Mouse (Mus musculus) kidney, adult 2 months (tissue): ENCODE results near the gene Miox. TPM values are rescaled to one million over a fixed set of nuclear protein-coding genes. Genes with fewer than 3 reads are reported as not detected.

ENCODE experiments used
- DNase-seq: peaks from one replicate; pipeline ENCODE4 v3.0.0; 2021
- H3K27ac ChIP-seq: fragments of 200-500 bp; 2 replicates; pipeline ENCODE4 v1.5.1; 2012; ENCODE audit warnings: low read depth, low read length, control low read depth, inconsistent platforms; ENCODE audit not compliant: insufficient read depth
- H3K27me3 ChIP-seq: fragments of 200-500 bp; replicated peaks from 2 replicates; pipeline ENCODE4 v1.6.1; 2012; ENCODE audit warnings: mild to moderate bottlenecking, moderate library complexity, low read length, inconsistent platforms; ENCODE audit not compliant: control insufficient read depth, insufficient read depth
- H3K36me3 ChIP-seq: fragments of 200-500 bp; 2 replicates; pipeline ENCODE4 v1.6.1; 2012; ENCODE audit warnings: mild to moderate bottlenecking, moderate library complexity, low read length, inconsistent platforms; ENCODE audit not compliant: control insufficient read depth, insufficient read depth
- H3K4me1 ChIP-seq: fragments of 200-500 bp; 2 replicates; pipeline ENCODE4 v1.6.1; 2011; ENCODE audit warnings: low read length; ENCODE audit not compliant: control insufficient read depth, insufficient read depth
- H3K4me3 ChIP-seq: fragments of 200-500 bp; 2 replicates; pipeline ENCODE4 v1.5.1; 2011; ENCODE audit warnings: mild to moderate bottlenecking, low read depth, low read length, control low read depth; ENCODE audit not compliant: insufficient read depth
- CTCF ChIP-seq: fragments of 200-500 bp; conservative IDR thresholded peaks from 2 replicates; pipeline ENCODE4 v1.5.1; 2011; ENCODE audit warnings: low read depth, mild to moderate bottlenecking, control low read depth, low read length, moderate library complexity, mixed read lengths; ENCODE audit not compliant: insufficient read depth, insufficient read length
- POLR2A ChIP-seq: fragments of 200-500 bp; IDR thresholded peaks from one replicate; pipeline ENCODE4 v1.6.1; 2011; ENCODE audit warnings: low read depth, low read length, control low read depth
- WGBS: fragments of 180-500 bp; shearing (Covaris S2); methylation state at CpG from one replicate; pipeline ENCODE4 v1.1.7; 2018; 5-methylcytosine and 5-hydroxymethylcytosine counted together
- polyA plus RNA-seq: library from polyadenylated mRNA; depleted of rRNA; stranded (reverse); fragments of >200 nt; gene quantifications from 2 replicates; pipeline ENCODE4 v1.2.3, GENCODE M21; 2012

The Miox gene
- polyA plus RNA-seq, 1 experiment, result 7,787 TPM

DNA sequence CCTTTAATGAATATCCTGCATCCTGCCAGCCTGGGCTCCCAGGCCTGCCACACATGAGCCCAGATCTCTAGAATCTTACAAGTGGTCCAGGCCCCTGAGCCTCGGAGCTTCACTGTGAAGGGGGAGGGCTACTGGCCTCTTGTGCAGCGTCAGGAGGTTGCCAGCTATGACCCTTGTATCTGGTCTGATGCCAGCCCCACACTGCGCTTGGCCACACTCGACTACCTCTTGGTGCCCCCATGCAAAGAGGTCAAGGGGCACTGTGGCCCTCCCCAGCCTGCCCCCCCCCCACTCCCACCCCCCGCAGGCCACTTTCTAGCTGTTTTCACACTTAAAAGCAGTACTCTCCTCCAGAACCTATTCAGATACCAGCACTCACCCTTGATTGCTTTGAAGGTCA lies 7.8 kb upstream of the Miox start:
- Histone ChIP-seq H3K4me3 (no peak overlapping the region), H3K4me1 (no peaks in the 10 kb centered on the region; the same call in 1 of the 2 replicates), H3K36me3 (no peaks in the 10 kb centered on the region), H3K27me3 (no peaks in the 10 kb centered on the region), H3K27ac (peak overlapping the region; percentile 42; the same call in 1 of the 2 replicates)
- WGBS, result 36% methylated on average over 5 of the region's 5 CpGs
- TF ChIP-seq POLR2A (no peak), CTCF (no peak)
- DNase-seq, result peak; percentile 90

DNA sequence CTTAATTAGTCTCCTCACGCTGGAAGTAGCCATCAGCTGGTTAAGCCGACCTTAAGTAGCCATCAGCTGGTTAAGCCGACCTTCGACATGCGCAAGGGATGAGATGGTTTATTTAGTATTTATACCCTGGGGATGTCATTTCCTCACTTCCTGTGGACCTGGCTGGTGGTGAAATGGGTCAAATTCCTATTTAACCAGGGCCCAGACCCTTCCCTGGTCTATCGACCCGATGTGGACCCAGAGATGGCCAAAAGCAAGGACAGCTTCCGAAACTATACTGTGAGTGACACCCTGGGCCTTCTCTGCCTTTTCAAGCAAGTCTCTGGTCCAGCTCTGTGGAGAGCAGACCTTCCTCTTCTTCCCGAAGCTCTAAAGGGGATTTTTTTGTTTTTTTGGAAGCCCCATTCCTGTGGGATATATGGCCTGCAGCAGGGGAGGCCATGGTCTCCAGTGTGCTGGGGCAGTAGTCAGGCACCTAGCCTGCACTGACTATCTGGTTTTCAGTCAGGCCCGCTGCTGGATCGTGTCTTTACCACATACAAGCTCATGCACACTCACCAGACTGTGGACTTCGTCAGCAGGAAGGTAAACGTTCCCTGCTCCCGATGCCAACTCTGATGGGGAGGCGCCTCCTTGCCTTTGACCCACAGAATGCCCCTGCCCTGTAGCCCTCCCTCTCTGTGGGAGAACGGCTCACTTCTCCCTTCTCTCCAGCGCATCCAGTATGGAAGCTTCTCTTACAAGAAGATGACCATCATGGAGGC lies 758 bp downstream of the Miox start:
- 52% methylated on average over 17 of the region's 17 CpGs for WGBS
- DNase-seq, result peak; percentile 56
- H3K36me3 ChIP-seq, result peaks cover 11% of the 10 kb centered on the region; the same call in 1 of the 2 replicates
- H3K4me3 ChIP-seq, result peak overlapping the region; percentile 54
- peak overlapping the region; percentile 77 for H3K27ac ChIP-seq
- TF ChIP-seq CTCF (no peak), POLR2A (peak; percentile 16)
- peaks cover 4% of the 10 kb centered on the region; the same call in 1 of the 2 replicates for H3K4me1 ChIP-seq
- no peaks in the 10 kb centered on the region for H3K27me3 ChIP-seq

DNA sequence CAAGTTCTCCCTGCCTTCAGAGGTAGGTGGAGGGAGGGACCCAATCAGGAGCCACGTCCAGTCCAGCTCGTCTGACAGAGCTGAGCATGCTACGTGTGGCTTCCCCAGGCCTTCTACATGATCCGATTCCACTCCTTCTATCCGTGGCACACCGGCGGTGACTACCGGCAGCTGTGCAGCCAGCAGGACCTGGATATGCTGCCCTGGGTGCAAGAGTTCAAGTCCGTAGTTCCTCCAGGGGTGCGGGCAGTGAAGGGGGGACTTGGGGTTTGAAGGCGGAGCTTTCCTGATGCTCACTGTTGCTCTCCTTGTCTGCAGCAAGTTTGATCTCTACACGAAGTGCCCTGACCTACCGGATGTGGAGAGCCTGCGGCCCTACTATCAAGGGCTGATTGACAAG lies 2.2 kb downstream of the Miox start:
- peaks cover 11% of the 10 kb centered on the region; the same call in 1 of the 2 replicates for H3K36me3 ChIP-seq
- H3K4me3 ChIP-seq, result peak overlapping the region; percentile 54
- WGBS, result 60% methylated on average over 14 of the region's 14 CpGs
- H3K4me1 ChIP-seq, result peaks cover 4% of the 10 kb centered on the region; the same call in 1 of the 2 replicates
- peak overlapping the region; percentile 77 for H3K27ac ChIP-seq
- H3K27me3 ChIP-seq, result no peaks in the 10 kb centered on the region
- DNase-seq, result peak; percentile 49
- TF ChIP-seq POLR2A (peak; percentile 64), CTCF (no peak)

DNA sequence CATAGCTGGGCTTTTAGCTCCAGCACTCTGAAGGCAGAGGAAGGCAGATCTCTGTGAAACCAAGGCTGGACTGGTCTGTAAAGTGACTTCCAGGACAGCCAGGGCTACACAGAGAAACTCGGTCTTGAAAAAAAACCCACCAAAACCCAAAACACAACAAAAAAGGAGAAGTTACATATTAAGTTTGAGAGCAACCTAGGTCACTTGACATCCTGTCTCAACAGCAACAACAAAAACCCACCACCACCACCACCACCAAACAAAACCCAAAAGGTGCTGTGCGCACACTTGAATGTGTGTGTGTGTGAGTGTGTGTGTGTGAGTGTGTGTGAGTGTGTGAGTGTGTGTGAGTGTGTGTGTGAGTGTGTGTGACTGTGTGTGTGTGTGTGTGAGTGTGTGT lies 5.5 kb downstream of the Miox start:
- 73% methylated on average over 2 of the region's 2 CpGs for WGBS
- no peak for DNase-seq
- Histone ChIP-seq H3K27ac (no peak overlapping the region), H3K36me3 (peaks cover 11% of the 10 kb centered on the region; the same call in 1 of the 2 replicates), H3K4me3 (no peak overlapping the region), H3K27me3 (no peaks in the 10 kb centered on the region), H3K4me1 (no peaks in the 10 kb centered on the region; the same call in 1 of the 2 replicates)
- no peak for TF ChIP-seq POLR2A
- no peak for TF ChIP-seq CTCF

DNA sequence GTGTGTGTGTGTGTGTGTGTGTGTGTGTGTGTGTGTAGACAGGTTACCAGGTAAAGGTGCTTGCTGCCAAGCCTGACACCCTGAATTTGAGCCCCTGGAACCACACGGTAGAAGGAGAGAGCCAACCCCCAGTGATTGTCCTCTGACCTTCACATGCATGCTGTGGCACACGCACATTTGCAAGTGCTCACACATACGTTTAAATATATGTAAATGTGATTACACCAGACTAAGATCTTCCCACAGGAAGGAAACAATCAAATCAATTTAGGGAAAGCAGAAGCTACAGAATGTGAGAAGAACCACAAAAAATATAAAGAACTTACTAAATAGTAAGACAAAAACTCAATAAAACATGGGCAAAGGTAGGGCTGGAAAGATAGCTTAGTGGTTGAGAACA lies 5.9 kb downstream of the Miox start:
- Histone ChIP-seq H3K4me1 (no peaks in the 10 kb centered on the region; the same call in 1 of the 2 replicates), H3K4me3 (no peak overlapping the region), H3K27me3 (no peaks in the 10 kb centered on the region), H3K36me3 (peaks cover 11% of the 10 kb centered on the region; the same call in 1 of the 2 replicates), H3K27ac (no peak overlapping the region)
- no peak for DNase-seq
- no peak for TF ChIP-seq POLR2A
- no peak for TF ChIP-seq CTCF
- WGBS, result 59% methylated on average over 3 of the region's 3 CpGs

DNA sequence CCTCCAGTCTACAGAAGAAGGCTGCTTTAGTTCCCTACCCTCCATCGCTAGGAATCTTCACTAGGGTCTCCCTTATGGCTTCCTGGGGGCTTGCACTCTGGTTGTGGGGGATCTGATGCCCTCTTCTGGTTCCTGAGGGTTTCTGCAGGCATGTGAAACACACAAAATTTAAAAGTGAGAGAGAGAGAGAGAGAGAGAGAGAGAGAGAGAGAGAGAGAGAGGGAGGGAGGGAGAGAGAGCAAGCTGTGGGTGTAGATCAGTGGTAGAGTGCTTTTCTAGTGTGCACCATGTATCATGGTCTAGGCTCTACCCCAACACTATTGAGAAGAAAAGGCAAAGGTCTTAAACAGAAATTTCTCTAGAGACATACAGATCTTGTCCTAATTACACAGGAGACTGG lies 7.5 kb downstream of the Miox start:
- Histone ChIP-seq H3K27me3 (no peaks in the 10 kb centered on the region), H3K4me1 (no peaks in the 10 kb centered on the region; the same call in 1 of the 2 replicates), H3K27ac (no peak overlapping the region), H3K36me3 (peaks cover 3% of the 10 kb centered on the region; the same call in 1 of the 2 replicates), H3K4me3 (no peak overlapping the region)
- no peak for DNase-seq
- 42% methylated on average over 1 of the region's 1 CpGs for WGBS
- TF ChIP-seq POLR2A (no peak), CTCF (no peak)

DNA sequence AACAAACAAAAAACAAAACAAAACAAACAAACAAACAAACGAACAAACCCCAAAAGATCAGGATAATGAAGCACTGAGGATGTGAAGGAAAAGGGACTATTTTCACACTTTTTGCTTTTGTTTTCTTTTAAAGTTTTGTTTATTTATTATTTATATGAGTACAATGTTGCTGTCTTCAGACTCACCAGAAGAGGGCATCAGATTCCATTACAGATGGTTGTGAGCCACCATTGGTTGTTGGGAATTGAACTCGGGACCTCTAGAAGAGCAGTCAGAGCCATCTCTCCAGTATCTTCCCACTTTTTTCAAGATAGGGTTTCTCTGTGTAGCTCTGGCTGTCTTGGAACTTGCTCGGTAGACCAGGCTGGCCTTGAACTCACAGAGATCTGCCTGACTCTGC lies 9.1 kb downstream of the Miox start:
- peak; percentile 20 for DNase-seq
- no peaks in the 10 kb centered on the region for H3K36me3 ChIP-seq
- WGBS, result 72% methylated on average over 3 of the region's 3 CpGs
- H3K27me3 ChIP-seq, result no peaks in the 10 kb centered on the region
- no peaks in the 10 kb centered on the region for H3K4me1 ChIP-seq
- no peak overlapping the region for H3K4me3 ChIP-seq
- no peak overlapping the region for H3K27ac ChIP-seq
- TF ChIP-seq CTCF (0 out of 2 replicates have a peak, but pooled peaks have one; percentile 11), POLR2A (no peak)
